Mouse (Mus musculus): ENCODE results near the gene Dnah7c. TPM values are rescaled to one million over a fixed set of nuclear protein-coding genes. Genes with fewer than 3 reads are reported as not detected.
"Not testable (repeated sequence)": the region's sequence is repeated elsewhere in the genome, so short reads cannot be mapped to it uniquely, and the experiment has no call there.

Gene Dnah7c
- under 1 TPM; 0.33 to 0.48 TPM for total RNA-seq (2021)
- long read RNA-seq, experiment 1, result 0 reads
- long read RNA-seq, experiment 2, result 0 reads

GRCm38 (mm10) chr1:46425137-46425925 is at the start of gene Dnah7c:
Gene Dnah7c (plus strand): TSS chr1:46425592.
- DNase-seq (ENCODE audit: low spot score in 2 of 2), result no peak

- not testable (repeated sequence) for DNase-seq (ENCODE audit: low spot score in 2 of 2)
Observed at GRCm38 (mm10) chr1:46380641-46381040, 44.8 kb upstream of the Dnah7c start.

- not testable (repeated sequence) for DNase-seq (ENCODE audit: low spot score in 2 of 2)
Observed at GRCm38 (mm10) chr1:46394681-46395297, 30.6 kb upstream of the Dnah7c start.

- no peak for DNase-seq (ENCODE audit: low spot score in 2 of 2)
Observed at GRCm38 (mm10) chr1:46408324-46409115, 16.9 kb upstream of the Dnah7c start.

- not testable (repeated sequence) for DNase-seq (ENCODE audit: low spot score in 2 of 2)
Observed at GRCm38 (mm10) chr1:46414798-46415197, 10.6 kb upstream of the Dnah7c start.

GRCm38 (mm10) chr1:46416946-46417345 is 8.4 kb upstream of the Dnah7c start:
- DNase-seq (ENCODE audit: low spot score in 2 of 2), result not testable (repeated sequence)

- not testable (repeated sequence) for DNase-seq (ENCODE audit: low spot score in 2 of 2)
Observed at GRCm38 (mm10) chr1:46418966-46419365, 6.4 kb upstream of the Dnah7c start.

- no peak for DNase-seq (ENCODE audit: low spot score in 2 of 2)
Observed at GRCm38 (mm10) chr1:46428401-46428800, 3.0 kb downstream of the Dnah7c start.

GRCm38 (mm10) chr1:46514671-46515070 is 89.3 kb downstream of the Dnah7c start:
- DNase-seq (ENCODE audit: low spot score in 2 of 2), result not testable (repeated sequence)

GRCm38 (mm10) chr1:46521032-46521431 is 95.6 kb downstream of the Dnah7c start:
- no peak for DNase-seq (ENCODE audit: low spot score in 2 of 2)

- not testable (repeated sequence) for DNase-seq (ENCODE audit: low spot score in 2 of 2)
Observed at GRCm38 (mm10) chr1:46526537-46526936, 101.1 kb downstream of the Dnah7c start.

- no peak for DNase-seq (ENCODE audit: low spot score in 2 of 2)
Observed at GRCm38 (mm10) chr1:46544812-46545421, 119.5 kb downstream of the Dnah7c start.

- no peak for DNase-seq (ENCODE audit: low spot score in 2 of 2)
Observed at GRCm38 (mm10) chr1:46580385-46580784, 155.0 kb downstream of the Dnah7c start.

- DNase-seq (ENCODE audit: low spot score in 2 of 2), result not testable (repeated sequence)
Observed at GRCm38 (mm10) chr1:46593826-46594225, 168.4 kb downstream of the Dnah7c start.

GRCm38 (mm10) chr1:46596343-46596742 is 171.0 kb downstream of the Dnah7c start:
- DNase-seq (ENCODE audit: low spot score in 2 of 2), result not testable (repeated sequence)

- no peak for DNase-seq (ENCODE audit: low spot score in 2 of 2)
Observed at GRCm38 (mm10) chr1:46620331-46620730, 194.9 kb downstream of the Dnah7c start.

GRCm38 (mm10) chr1:46625914-46626313 is 200.5 kb downstream of the Dnah7c start:
- not testable (repeated sequence) for DNase-seq (ENCODE audit: low spot score in 2 of 2)

- not testable (repeated sequence) for DNase-seq (ENCODE audit: low spot score in 2 of 2)
Observed at GRCm38 (mm10) chr1:46649821-46650220, 224.4 kb downstream of the Dnah7c start.

- DNase-seq (ENCODE audit: low spot score in 2 of 2), result not testable (repeated sequence)
Observed at GRCm38 (mm10) chr1:46652721-46653120, 227.3 kb downstream of the Dnah7c start.

- DNase-seq (ENCODE audit: low spot score in 2 of 2), result not testable (repeated sequence)
Observed at GRCm38 (mm10) chr1:46724810-46725209, 299.4 kb downstream of the Dnah7c start.

GRCm38 (mm10) chr1:46725266-46725665 is 299.9 kb downstream of the Dnah7c start:
- no peak for DNase-seq (ENCODE audit: low spot score in 2 of 2)

All from adrenal gland, adult 18-20 months (tissue).